7 mouse cellular contexts compared by ENCODE assay signal in the genomic region with DNA sequence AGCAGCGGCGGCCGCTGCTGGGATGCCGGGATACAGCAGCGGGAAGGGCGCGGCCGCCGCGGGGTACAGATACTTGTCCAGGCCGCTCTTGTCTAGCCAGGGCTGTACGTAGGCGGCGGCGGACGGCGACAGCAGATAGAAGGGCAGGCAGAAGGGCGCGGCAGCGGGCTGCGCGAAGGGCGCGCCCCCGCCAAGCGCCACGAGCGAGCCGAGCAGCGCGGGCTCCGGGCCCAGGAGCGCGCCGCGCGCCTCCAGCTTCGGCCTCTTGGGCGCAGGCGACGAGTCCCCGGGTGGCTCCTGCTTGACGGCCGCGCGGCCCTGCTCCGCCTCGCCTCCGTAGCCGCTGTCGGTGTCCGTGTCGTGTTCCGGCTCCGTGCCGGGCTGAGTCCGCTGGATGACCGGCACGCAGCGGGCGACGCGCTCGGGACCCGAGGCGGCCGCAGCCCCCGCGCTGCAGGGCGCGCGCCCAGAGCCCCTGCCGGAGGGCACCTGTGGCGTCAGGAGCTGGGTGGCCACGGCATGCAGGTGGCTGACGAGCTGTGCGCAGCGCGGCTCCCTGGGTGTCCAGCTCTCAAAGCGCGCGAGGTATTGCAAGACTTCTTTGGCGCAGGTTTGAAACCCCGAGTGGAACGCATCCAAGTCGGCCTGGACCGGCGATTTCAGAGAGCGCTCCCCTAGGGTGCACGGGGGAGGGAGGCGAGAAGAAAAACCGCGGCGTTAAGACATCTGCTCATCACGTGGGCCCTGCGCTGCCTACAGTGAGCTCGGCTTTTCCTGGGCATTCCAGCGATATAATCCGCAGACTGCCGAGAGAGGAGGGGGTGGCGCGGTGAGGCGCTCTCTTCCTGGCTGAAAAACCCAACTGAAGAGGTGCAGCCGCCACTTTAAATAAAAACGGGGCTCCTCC. TPM values are rescaled to one million over a fixed set of nuclear protein-coding genes. Genes with fewer than 3 reads are reported as not detected.
A peak's percentile ranks its signal among the peaks of the same experiment; 100 is the strongest.
DNase-seq lines count a peak whose midpoint lies in the region; ATAC-seq lines count a peak whose summit lies in the region.

No protein-coding gene starts in this region.

- DNase-seq in adrenal gland, adult 2 months: peak; percentile 87
- peak; percentile 86 to 88 for DNase-seq in cerebellum, postnatal 25 days
- DNase-seq in gastrocnemius, adult 18-20 months (ENCODE audit: low spot score): peak; percentile 76
- peak; percentile 70 to 89 for DNase-seq in left cerebral cortex, adult 18-20 months (ENCODE audit: low spot score in 2 of 2)
- peak; percentile 73 for DNase-seq in lung, postnatal 36 days
- peak; percentile 84 to 86 for DNase-seq in right cerebral cortex, adult 2 months (ENCODE audit: low spot score in 2 of 2)

- H3K9ac ChIP-seq in hindbrain, embryonic 16.5 days (ENCODE audit: low read depth, low read length): peak overlapping the region; percentile 86

- under 1% methylated on average over 66 of the region's 105 CpGs for WGBS in hindbrain, embryonic 16.5 days

- H3K36me3 ChIP-seq in hindbrain, embryonic 16.5 days (ENCODE audit: control insufficient read depth, insufficient read depth, low read length): no peaks in the 10 kb centered on the region

- no peaks in the 10 kb centered on the region for H3K9me3 ChIP-seq in hindbrain, embryonic 16.5 days (ENCODE audit: control insufficient read depth, low read length)

- H3K4me2 ChIP-seq in hindbrain, embryonic 16.5 days (ENCODE audit: low read length): peak overlapping the region; percentile 99

- ATAC-seq in hindbrain, embryonic 16.5 days: peak; percentile 66

- H3K27ac ChIP-seq in hindbrain, embryonic 16.5 days (ENCODE audit: low read depth, low read length): peak overlapping the region; percentile 75

- H3K4me3 ChIP-seq in hindbrain, embryonic 16.5 days (ENCODE audit: low read length): peak overlapping the region; percentile 82

- H3K27me3 ChIP-seq in hindbrain, embryonic 16.5 days (replicated peaks; ENCODE audit: control insufficient read depth, insufficient read depth, low read length): no peaks in the 10 kb centered on the region; the same call in 1 of the 2 replicates

- H3K4me1 ChIP-seq in hindbrain, embryonic 16.5 days (ENCODE audit: control insufficient read depth, insufficient read depth, low read depth, low read length): peaks cover 18% of the 10 kb centered on the region

RNA-seq across cellular contexts. Expression of a gene that starts 2.0 kb away (rescaled TPM):
- 10 to 100 TPM in 1 of 2 experiments, 1 to 10 TPM in 1; 8.4 to 28.2 TPM for total RNA-seq in adrenal gland, adult 2 months (2021)
- 21.5 and 26.5 TPM in 2 replicates for polyA plus RNA-seq in adrenal gland, adult 2 months (2012; rRNA removed)
- 10 to 100 TPM; 30.3 to 38.1 TPM for total RNA-seq in gastrocnemius, adult 18-20 months (2021)
- 7.8 and 8.1 TPM in 2 replicates for polyA plus RNA-seq in hindbrain, embryonic 16.5 days (2015; fragmentation: Nextera tagmentation; extraction: Ambion mirVana)
- 10 to 100 TPM; 38.0 to 39.1 TPM for total RNA-seq in left cerebral cortex, adult 18-20 months (2021)

Comparison
In these comparisons a context has a peak if more than half of its experiments do, and no peak if none do; other contexts are left out.
1. Peak in every context shown above with its lines: DNase-seq, ATAC-seq, H3K4me3 ChIP-seq and H3K27ac ChIP-seq.